ENCODE assay signal across 25 mouse cellular contexts in genomic region chr1:12010607-12011006, GRCm38 (mm10).
DNase-seq lines count a peak whose midpoint lies in the region; ATAC-seq and TF ChIP-seq lines count a peak whose summit lies in the region.
"Had no signal": no experiment of that assay in that cellular context is flagged by ENCODE, and none has a peak within 500 bp of the region (broad histone marks: within the 10 kb centered on the region; RNA-seq: fewer than 3 reads in every experiment).

No protein-coding gene starts in this region.

- no peak overlapping the region for H3K4me3 ChIP-seq in forebrain, postnatal 0 days (ENCODE audit: low read depth, low read length)
- H3K4me3 ChIP-seq in forebrain, embryonic 14.5 days (ENCODE audit: low read depth, low read length): no peak overlapping the region
- no peak overlapping the region for H3K4me3 ChIP-seq in stomach, embryonic 16.5 days (replicated peaks; ENCODE audit: low read length)
- no peak overlapping the region for H3K4me3 ChIP-seq in stomach, postnatal 0 days (ENCODE audit: low read depth, low read length)
- H3K4me3 ChIP-seq: embryonic facial prominence, embryonic 10.5 days; forebrain, embryonic 10.5 days; heart, embryonic 12.5 days; hindbrain, embryonic 10.5 days; liver, embryonic 13.5 days; midbrain, embryonic 12.5 days had no signal

- H3K27ac ChIP-seq in forebrain, postnatal 0 days (ENCODE audit: low read depth, low read length): no peak overlapping the region
- H3K27ac ChIP-seq in forebrain, embryonic 14.5 days (ENCODE audit: low read depth, low read length): no peak overlapping the region
- 0 out of 2 replicates have a peak overlapping the region, but pooled peaks have one; percentile 11 for H3K27ac ChIP-seq in stomach, embryonic 16.5 days (ENCODE audit: low read length)
- no peak overlapping the region for H3K27ac ChIP-seq in stomach, postnatal 0 days (replicated peaks)
- H3K27ac ChIP-seq: embryonic facial prominence, embryonic 10.5 days; forebrain, embryonic 10.5 days; hindbrain, embryonic 10.5 days; hindbrain, postnatal 0 days; liver, embryonic 13.5 days; midbrain, embryonic 12.5 days had no signal

- no peaks in the 10 kb centered on the region for H3K4me1 ChIP-seq in forebrain, postnatal 0 days (ENCODE audit: insufficient read depth)
- H3K4me1 ChIP-seq in forebrain, embryonic 14.5 days (ENCODE audit: control insufficient read depth, insufficient read depth, low read length): no peaks in the 10 kb centered on the region
- no peaks in the 10 kb centered on the region for H3K4me1 ChIP-seq in stomach, embryonic 16.5 days (ENCODE audit: control insufficient read depth, insufficient read depth, low read length)
- no peaks in the 10 kb centered on the region for H3K4me1 ChIP-seq in stomach, postnatal 0 days (replicated peaks; ENCODE audit: control insufficient read depth, insufficient read depth)
- H3K4me1 ChIP-seq: embryonic facial prominence, embryonic 10.5 days; forebrain, embryonic 10.5 days; heart, embryonic 12.5 days; hindbrain, embryonic 10.5 days; liver, embryonic 13.5 days; midbrain, embryonic 12.5 days had no signal

- H3K9me3 ChIP-seq in forebrain, postnatal 0 days (ENCODE audit: low read length): no peaks in the 10 kb centered on the region
- no peaks in the 10 kb centered on the region for H3K9me3 ChIP-seq in forebrain, embryonic 14.5 days (replicated peaks; ENCODE audit: control insufficient read depth, low read length)
- no peaks in the 10 kb centered on the region for H3K9me3 ChIP-seq in stomach, embryonic 16.5 days (replicated peaks; ENCODE audit: control insufficient read depth, low read length)
- H3K9me3 ChIP-seq in stomach, postnatal 0 days (ENCODE audit: control insufficient read depth, low read length): no peaks in the 10 kb centered on the region
- H3K9me3 ChIP-seq: embryonic facial prominence, embryonic 10.5 days; forebrain, embryonic 10.5 days; heart, embryonic 12.5 days; hindbrain, embryonic 10.5 days; liver, embryonic 13.5 days; midbrain, embryonic 12.5 days had no signal

- DNase-seq in forebrain, postnatal 0 days: peak; percentile 41
- no peak for DNase-seq in forebrain, embryonic 14.5 days (ENCODE audit: low spot score)
- DNase-seq in stomach, postnatal 0 days (ENCODE audit: low spot score): no peak
- DNase-seq in right cerebral cortex, postnatal 10 days (ENCODE audit: low spot score in 2 of 2): peak; percentile 33 to 65
- no peak for DNase-seq in kidney, postnatal 36 days
- no peak for DNase-seq in retina, embryonic 14.5 days (ENCODE audit: low spot score)
- DNase-seq: adrenal gland, postnatal 25 days; cerebellum, adult 9-10 months; gastrocnemius, postnatal 14 days; heart, adult 18-20 months; heart, postnatal 10 days; kidney, postnatal 25 days; liver, embryonic 13.5 days; lung, adult 2 months; spleen, adult 18-20 months; thymus, postnatal 25 days had no signal

- 50% methylated on average over 1 of the region's 1 CpGs for WGBS in forebrain, postnatal 0 days
- 88% methylated on average over 1 of the region's 1 CpGs for WGBS in forebrain, embryonic 14.5 days
- WGBS in stomach, embryonic 16.5 days: 79% methylated on average over 1 of the region's 1 CpGs
- 73% methylated on average over 1 of the region's 1 CpGs for WGBS in stomach, postnatal 0 days

- H3K4me2 ChIP-seq in forebrain, postnatal 0 days (ENCODE audit: low read depth): no peak overlapping the region
- H3K4me2 ChIP-seq in forebrain, embryonic 14.5 days (ENCODE audit: low read length): no peak overlapping the region
- H3K4me2 ChIP-seq in stomach, embryonic 16.5 days (ENCODE audit: low read depth, low read length): no peak overlapping the region
- H3K4me2 ChIP-seq in stomach, postnatal 0 days (replicated peaks; ENCODE audit: low read depth): no peak overlapping the region
- H3K4me2 ChIP-seq: heart, embryonic 12.5 days; liver, embryonic 13.5 days; midbrain, embryonic 12.5 days had no signal

- no peak overlapping the region for H3K9ac ChIP-seq in forebrain, postnatal 0 days
- no peak overlapping the region for H3K9ac ChIP-seq in forebrain, embryonic 14.5 days (ENCODE audit: low read length)
- H3K9ac ChIP-seq in stomach, embryonic 16.5 days (ENCODE audit: low read length): no peak overlapping the region
- no peak overlapping the region for H3K9ac ChIP-seq in stomach, postnatal 0 days (ENCODE audit: low read length)
- H3K9ac ChIP-seq: heart, embryonic 12.5 days; liver, embryonic 13.5 days; midbrain, embryonic 12.5 days had no signal

- H3K27me3 ChIP-seq in forebrain, postnatal 0 days (ENCODE audit: insufficient read depth, low read length): no peaks in the 10 kb centered on the region
- no peaks in the 10 kb centered on the region for H3K27me3 ChIP-seq in forebrain, embryonic 14.5 days (replicated peaks; ENCODE audit: control insufficient read depth, insufficient read depth, low read length)
- no peaks in the 10 kb centered on the region for H3K27me3 ChIP-seq in stomach, embryonic 16.5 days (ENCODE audit: control insufficient read depth, insufficient read depth, low read length)
- H3K27me3 ChIP-seq in stomach, postnatal 0 days (ENCODE audit: control insufficient read depth, insufficient read depth, low read length): no peaks in the 10 kb centered on the region
- H3K27me3 ChIP-seq: heart, embryonic 12.5 days; liver, embryonic 13.5 days; midbrain, embryonic 12.5 days had no signal

- TF ChIP-seq EP300 in stomach, postnatal 0 days (optimal IDR thresholded peaks at IDR 0.05): no peak

- H3K36me3 ChIP-seq in forebrain, postnatal 0 days (ENCODE audit: insufficient read depth): no peaks in the 10 kb centered on the region
- H3K36me3 ChIP-seq in forebrain, embryonic 14.5 days (ENCODE audit: control insufficient read depth, insufficient read depth, low read length): no peaks in the 10 kb centered on the region
- H3K36me3 ChIP-seq in stomach, embryonic 16.5 days (ENCODE audit: control insufficient read depth, insufficient read depth, low read length): no peaks in the 10 kb centered on the region
- no peaks in the 10 kb centered on the region for H3K36me3 ChIP-seq in stomach, postnatal 0 days (ENCODE audit: control insufficient read depth, insufficient read depth, low read length)
- H3K36me3 ChIP-seq: embryonic facial prominence, embryonic 10.5 days; forebrain, embryonic 10.5 days; heart, embryonic 12.5 days; hindbrain, embryonic 10.5 days; liver, embryonic 13.5 days; midbrain, embryonic 12.5 days had no signal

- TF ChIP-seq CTCF in forebrain, postnatal 0 days (IDR thresholded peaks at IDR 0.05; ENCODE audit: low read depth): no peak
- no peak for TF ChIP-seq CTCF in stomach, postnatal 0 days (IDR thresholded peaks at IDR 0.05; ENCODE audit: low read depth)

- ATAC-seq in forebrain, postnatal 0 days: peak; percentile 87
- no peak for ATAC-seq in forebrain, embryonic 14.5 days
- ATAC-seq in stomach, embryonic 16.5 days (ENCODE audit: insufficient read depth, low FRiP score): no peak
- no peak for ATAC-seq in stomach, postnatal 0 days (ENCODE audit: low FRiP score, low TSS enrichment)
- ATAC-seq: CD4-positive, CD25-positive, alpha-beta regulatory T cell, adult 4 months; hindbrain, postnatal 0 days; intestine, embryonic 16.5 days had no signal

Comparison
In these comparisons a context has a peak if more than half of its experiments do, and no peak if none do; other contexts are left out.
1. DNase-seq: peak in forebrain, postnatal 0 days (single experiment) and right cerebral cortex, postnatal 10 days (2 of 2); none in forebrain, embryonic 14.5 days (single experiment), stomach, postnatal 0 days (single experiment), kidney, postnatal 36 days (0 of 2) and retina, embryonic 14.5 days (single experiment).